Mouse (Mus musculus) cerebellum, adult 2 months (tissue): ENCODE measurements at regions not wholly inside any gene's neighbourhood (a gene's known extent, or its start where the extent isn't known, plus 50 kb on each side); places are given as distances from the start of the nearest gene placed in this dataset.

Experiments used
- CTCF ChIP-seq: fragments of 200-500 bp; IDR thresholded peaks from 2 replicates; pipeline ENCODE4 v1.5.1; 2011; ENCODE audit warnings: low read depth, mild to moderate bottlenecking, control low read depth, low read length, moderate library complexity, borderline replicate concordance; ENCODE audit not compliant: insufficient read depth
- POLR2A ChIP-seq: fragments of 200-500 bp; IDR thresholded peaks from 2 replicates; pipeline ENCODE4 v1.6.1; 2011; ENCODE audit warnings: low read length, control low read depth, borderline replicate concordance; ENCODE audit not compliant: insufficient read depth

GRCm38 (mm10) chr15:96898285-96898684 lies 157.5 kb downstream of the Slc38a4 start:
- TF ChIP-seq CTCF (no peak), POLR2A (no peak)
